9 mouse cellular contexts compared by ENCODE assay signal in the genomic region with DNA sequence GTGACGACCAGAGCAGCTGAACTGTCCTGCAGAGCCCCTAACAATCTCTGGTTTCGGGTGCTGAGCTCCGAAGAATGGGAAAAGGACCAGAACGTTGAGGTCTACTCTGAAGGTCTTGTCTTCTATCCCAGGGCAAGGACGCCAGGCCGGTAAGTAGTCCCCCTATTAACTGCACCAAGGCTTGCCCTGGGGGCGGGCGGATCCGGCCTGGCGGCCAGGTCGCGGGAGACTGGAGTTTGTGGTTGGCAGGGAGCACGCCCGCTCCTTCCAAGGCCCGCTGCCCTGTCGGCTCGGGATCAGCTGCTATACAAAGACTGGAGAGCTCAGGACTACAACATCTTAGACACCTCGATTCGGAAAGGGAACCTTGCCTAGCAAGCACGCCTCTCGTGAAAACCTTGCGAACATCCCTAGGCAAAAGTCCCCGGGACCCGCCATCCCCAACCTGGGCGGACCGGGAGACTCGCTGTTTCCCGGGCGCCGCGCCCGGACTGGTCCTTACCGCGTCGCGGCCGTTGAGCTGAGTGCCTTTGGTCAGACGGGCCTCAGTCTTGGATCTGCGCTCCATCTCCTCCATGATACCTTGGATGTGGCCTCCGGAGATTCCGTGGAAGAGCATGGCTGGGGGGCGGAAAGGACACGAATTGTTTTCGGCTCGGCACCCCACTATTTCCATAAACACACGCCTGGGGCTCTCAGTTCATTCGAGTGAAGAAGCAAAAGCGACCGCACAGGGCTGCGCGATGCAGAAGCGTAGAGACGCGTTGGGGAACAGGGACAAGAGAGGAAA. TPM values are rescaled to one million over a fixed set of nuclear protein-coding genes. Genes with fewer than 3 reads are reported as not detected.
DNase-seq lines count a peak whose midpoint lies in the region; ATAC-seq lines count a peak whose summit lies in the region.
"Had no signal": no experiment of that assay in that cellular context is flagged by ENCODE, and none has a peak within 500 bp of the region (broad histone marks: within the 10 kb centered on the region; RNA-seq: fewer than 3 reads in every experiment).

No protein-coding gene starts in this region.

- H3K36me3 ChIP-seq in forebrain, embryonic 12.5 days (replicated peaks): no peaks in the 10 kb centered on the region
- H3K36me3 ChIP-seq in intestine, embryonic 15.5 days: no peaks in the 10 kb centered on the region
- no peaks in the 10 kb centered on the region for H3K36me3 ChIP-seq in midbrain, embryonic 15.5 days (replicated peaks)

- H3K4me1 ChIP-seq in forebrain, embryonic 12.5 days: peaks cover 43% of the 10 kb centered on the region
- peaks cover 15% of the 10 kb centered on the region for H3K4me1 ChIP-seq in intestine, embryonic 15.5 days (replicated peaks)
- H3K4me1 ChIP-seq in midbrain, embryonic 15.5 days: peaks cover 15% of the 10 kb centered on the region; the same call in 1 of the 2 replicates

- 4% methylated on average over 54 of the region's 54 CpGs for WGBS in forebrain, embryonic 12.5 days
- whole genome bisulfite sequencing in intestine, embryonic 15.5 days: 3% methylated on average over 54 of the region's 54 CpGs
- WGBS in midbrain, embryonic 15.5 days: 1% methylated on average over 54 of the region's 54 CpGs

- peak overlapping the region; percentile 74 for H3K9ac ChIP-seq in forebrain, embryonic 12.5 days
- H3K9ac ChIP-seq in intestine, embryonic 15.5 days: peak overlapping the region; percentile 30; the same call in 1 of the 2 replicates
- H3K9ac ChIP-seq in midbrain, embryonic 15.5 days: peak overlapping the region; percentile 65

- ATAC-seq in forebrain, embryonic 12.5 days (ENCODE audit: low FRiP score): no peak; the same call in 1 of the 2 replicates
- ATAC-seq in intestine, embryonic 15.5 days: peak; percentile 62
- ATAC-seq in midbrain, embryonic 15.5 days (replicated peaks): no peak; the same call in 1 of the 2 replicates
- ATAC-seq in inflammation-experienced regulatory T-cells, adult 6 months: no peak

- DNase-seq in layer of hippocampus, postnatal 36 days: peak; percentile 49 to 50
- no peak for DNase-seq in layer of hippocampus, adult 8-10 months (ENCODE audit: low spot score in 2 of 2)
- DNase-seq in NIH3T3 (ENCODE audit: low read depth): peak; percentile 78
- DNase-seq in thymus, adult 18-20 months: no peak

- H3K4me2 ChIP-seq in forebrain, embryonic 12.5 days: peak overlapping the region; percentile 61
- H3K4me2 ChIP-seq in intestine, embryonic 15.5 days (replicated peaks): peak overlapping the region; percentile 58
- H3K4me2 ChIP-seq in midbrain, embryonic 15.5 days: peak overlapping the region; percentile 45

- H3K9me3 ChIP-seq in forebrain, embryonic 12.5 days: no peaks in the 10 kb centered on the region
- no peaks in the 10 kb centered on the region for H3K9me3 ChIP-seq in intestine, embryonic 15.5 days
- H3K9me3 ChIP-seq in midbrain, embryonic 15.5 days: no peaks in the 10 kb centered on the region

- H3K4me3 ChIP-seq in forebrain, embryonic 12.5 days (replicated peaks): peak overlapping the region; percentile 52
- H3K4me3 ChIP-seq in intestine, embryonic 15.5 days (replicated peaks): peak overlapping the region; percentile 26
- H3K4me3 ChIP-seq in midbrain, embryonic 15.5 days: peak overlapping the region; percentile 48

- H3K27me3 ChIP-seq in forebrain, embryonic 12.5 days: peaks cover 86% of the 10 kb centered on the region
- peaks cover 83% of the 10 kb centered on the region for H3K27me3 ChIP-seq in intestine, embryonic 15.5 days (replicated peaks)
- H3K27me3 ChIP-seq in midbrain, embryonic 15.5 days (replicated peaks): peaks cover 33% of the 10 kb centered on the region

- peak overlapping the region; percentile 91 for H3K27ac ChIP-seq in forebrain, embryonic 12.5 days
- no peak overlapping the region for H3K27ac ChIP-seq in intestine, embryonic 15.5 days
- H3K27ac ChIP-seq in midbrain, embryonic 15.5 days: peak overlapping the region; percentile 90

RNA-seq across cellular contexts. Expression of gene Lhx9, which starts 6.9 kb away (rescaled TPM):
- 10 to 100 TPM; 14.8 to 15.0 TPM for total RNA-seq in layer of hippocampus, postnatal 36 days (2021)
- 10 to 100 TPM; 11.9 to 16.6 (median 14.6) TPM for total RNA-seq in layer of hippocampus, adult 8-10 months (2022)
- polyA plus RNA-seq in forebrain, embryonic 12.5 days (2016; fragmentation: Nextera tagmentation; extraction: Ambion mirVana): 37.2 and 44.5 TPM in 2 replicates
- polyA plus RNA-seq in intestine, embryonic 15.5 days (2015; fragmentation: Nextera tagmentation; extraction: Ambion mirVana): 0.15 and 0.20 TPM in 2 replicates
- polyA plus RNA-seq in midbrain, embryonic 15.5 days (2015; fragmentation: Nextera tagmentation; extraction: Ambion mirVana): 124 and 139 TPM in 2 replicates
- polyA plus RNA-seq in inflammation-experienced regulatory T-cells, adult 6 months (2017; shearing (Covaris generic)): under 1 TPM in 2 of 3 experiments, not detected in 1; 0.20 to 0.25 TPM
- total RNA-seq: neutrophil, adult 5-6 weeks had no signal

RNA-seq across cellular contexts. Expression of gene 2310009B15Rik, which starts 15.2 kb away (rescaled TPM):
- total RNA-seq in layer of hippocampus, postnatal 36 days (2021): 10 to 100 TPM; 22.6 to 22.9 TPM
- 10 to 100 TPM; 21.3 to 24.4 (median 22.3) TPM for total RNA-seq in layer of hippocampus, adult 8-10 months (2022)
- 55.5 and 61.9 TPM in 2 replicates for polyA plus RNA-seq in forebrain, embryonic 12.5 days (2016; fragmentation: Nextera tagmentation; extraction: Ambion mirVana)
- polyA plus RNA-seq in intestine, embryonic 15.5 days (2015; fragmentation: Nextera tagmentation; extraction: Ambion mirVana): 38.1 and 38.9 TPM in 2 replicates
- polyA plus RNA-seq in midbrain, embryonic 15.5 days (2015; fragmentation: Nextera tagmentation; extraction: Ambion mirVana): 33.6 and 37.6 TPM in 2 replicates
- polyA plus RNA-seq in inflammation-experienced regulatory T-cells, adult 6 months (2017; shearing (Covaris generic)): 10 to 100 TPM; 11.9 to 18.4 (median 14.3) TPM

Comparison
In these comparisons a context has a peak if more than half of its experiments do, and no peak if none do; other contexts are left out.
1. DNase-seq: peak in layer of hippocampus, postnatal 36 days (2 of 2) and NIH3T3 (single experiment); none in layer of hippocampus, adult 8-10 months (0 of 2) and thymus, adult 18-20 months (0 of 2).
2. RNA of gene Lhx9, which starts 6.9 kb away (polyA plus RNA-seq): 124 to 139 TPM in midbrain, embryonic 15.5 days and 37.2 to 44.5 TPM in forebrain, embryonic 12.5 days; 0.20 to 0.25 TPM in inflammation-experienced regulatory T-cells, adult 6 months and 0.15 to 0.20 TPM in intestine, embryonic 15.5 days; every median in the first group is over 10 times any median in the second.
3. Peak in every context shown above with its lines, with median percentiles within 50 percentile points of each other: H3K4me2 ChIP-seq, H3K4me3 ChIP-seq and H3K9ac ChIP-seq.